Mouse (Mus musculus) c-Kit-negative CD71-positive TER-119-positive erythroid progenitor cells, embryonic 14.5 days (primary cell): Measurements from ENCODE around the gene Agrn.
"Not testable (repeated sequence)": the region's sequence is repeated elsewhere in the genome, so short reads cannot be mapped to it uniquely, and the experiment has no call there.

Source experiments
- DNase-seq: peaks from one replicate; pipeline ENCODE4 v3.0.0-alpha.2; 2013; ENCODE audit warnings: low read depth, low spot score

The Agrn gene

GRCm38 (mm10) chr4:156154771-156155170, 42.5 kb downstream of the Agrn start:
- no peak for DNase-seq

GRCm38 (mm10) chr4:156150887-156151286, 46.4 kb downstream of the Agrn start:
- DNase-seq = not testable (repeated sequence)

GRCm38 (mm10) chr4:156136285-156137100, 60.8 kb downstream of the Agrn start:
- DNase-seq = no peak

- no peak for DNase-seq
Observed at GRCm38 (mm10) chr4:156135801-156136200, 61.5 kb downstream of the Agrn start.

GRCm38 (mm10) chr4:156135112-156135511, 62.2 kb downstream of the Agrn start:
- DNase-seq = no peak

GRCm38 (mm10) chr4:156133943-156134605, 63.2 kb downstream of the Agrn start:
- no peak for DNase-seq

- no peak for DNase-seq
Observed at GRCm38 (mm10) chr4:156133334-156133733, 64.0 kb downstream of the Agrn start.

- DNase-seq = no peak
Observed at GRCm38 (mm10) chr4:156130940-156131339, 66.3 kb downstream of the Agrn start.

- DNase-seq = no peak
Observed at GRCm38 (mm10) chr4:156130436-156130835, 66.9 kb downstream of the Agrn start, which contains the start of gene Rnf223. Gene Rnf223, plus strand, starts transcription at chr4:156130513.

- no peak for DNase-seq
Observed at GRCm38 (mm10) chr4:156128746-156129145, 68.5 kb downstream of the Agrn start.

GRCm38 (mm10) chr4:156126841-156127240, 70.4 kb downstream of the Agrn start:
- DNase-seq = no peak

GRCm38 (mm10) chr4:156125393-156125792, 71.9 kb downstream of the Agrn start:
- no peak for DNase-seq

GRCm38 (mm10) chr4:156124077-156124476, 73.2 kb downstream of the Agrn start:
- DNase-seq = no peak
